Mouse (Mus musculus) stomach, embryonic 16.5 days (tissue): Measurements from ENCODE around the gene Mxra7. TPM values are rescaled to one million over a fixed set of nuclear protein-coding genes. Genes with fewer than 3 reads are reported as not detected.
"Not testable (repeated sequence)": the region's sequence is repeated elsewhere in the genome, so short reads cannot be mapped to it uniquely, and the experiment has no call there.

Source experiments
- ATAC-seq: fragments of 200-750 bp; cut with Nextera tagmentation; 2 replicates; pipeline ENCODE4 v1.8.0; 2017; ENCODE audit warnings: moderate number of reproducible peaks, moderate TSS enrichment; ENCODE audit not compliant: insufficient read depth, low FRiP score
- H3K27ac ChIP-seq: fragments of 300-500 bp; sonication (generic); 2 replicates; pipeline ENCODE4 v1.5.1; 2014; ENCODE audit warnings: low read length
- H3K27me3 ChIP-seq: fragments of 300-500 bp; sonication (generic); 2 replicates; pipeline ENCODE4 v1.6.1; 2014; ENCODE audit warnings: low read length, control low read depth, mixed read lengths; ENCODE audit not compliant: control insufficient read depth, insufficient read depth
- H3K36me3 ChIP-seq: fragments of 300-500 bp; sonication (generic); 2 replicates; pipeline ENCODE4 v1.6.1; 2014; ENCODE audit warnings: low read length; ENCODE audit not compliant: control insufficient read depth, insufficient read depth
- H3K4me1 ChIP-seq: fragments of 300-500 bp; sonication (generic); 2 replicates; pipeline ENCODE4 v1.6.1; 2014; ENCODE audit warnings: low read length, control low read depth, mixed read lengths; ENCODE audit not compliant: control insufficient read depth, insufficient read depth
- H3K4me2 ChIP-seq: fragments of 300-500 bp; sonication (generic); 2 replicates; pipeline ENCODE4 v1.6.1; 2014; ENCODE audit warnings: low read depth, low read length, mixed read lengths
- H3K4me3 ChIP-seq: fragments of 300-500 bp; sonication (generic); replicated peaks from 2 replicates; pipeline ENCODE4 v1.5.1; 2014; ENCODE audit warnings: mild to moderate bottlenecking, low read length
- H3K9ac ChIP-seq: fragments of 300-500 bp; sonication (generic); 2 replicates; pipeline ENCODE4 v1.6.1; 2014; ENCODE audit warnings: low read length
- H3K9me3 ChIP-seq: fragments of 300-500 bp; sonication (generic); replicated peaks from 2 replicates; pipeline ENCODE4 v1.6.1; 2016; ENCODE audit warnings: low read length, control low read depth; ENCODE audit not compliant: control insufficient read depth
- WGBS: fragments of 180-500 bp; shearing (Covaris S2); extraction: QIAGEN DNeasy Blood & Tissue Kit; methylation state at CpG from one replicate; pipeline ENCODE4 v1.1.7; 2014; 5-methylcytosine and 5-hydroxymethylcytosine counted together
- polyA plus RNA-seq: library from polyadenylated mRNA; unstranded; fragments of >200 nt; fragmentation: Nextera tagmentation; extraction: Ambion mirVana; gene quantifications from 2 replicates; pipeline ENCODE4 v1.2.1, GENCODE M21; 2015

Gene Mxra7
- polyA plus RNA-seq, 1 experiment from 2014 or later: 15.7 TPM

DNA sequence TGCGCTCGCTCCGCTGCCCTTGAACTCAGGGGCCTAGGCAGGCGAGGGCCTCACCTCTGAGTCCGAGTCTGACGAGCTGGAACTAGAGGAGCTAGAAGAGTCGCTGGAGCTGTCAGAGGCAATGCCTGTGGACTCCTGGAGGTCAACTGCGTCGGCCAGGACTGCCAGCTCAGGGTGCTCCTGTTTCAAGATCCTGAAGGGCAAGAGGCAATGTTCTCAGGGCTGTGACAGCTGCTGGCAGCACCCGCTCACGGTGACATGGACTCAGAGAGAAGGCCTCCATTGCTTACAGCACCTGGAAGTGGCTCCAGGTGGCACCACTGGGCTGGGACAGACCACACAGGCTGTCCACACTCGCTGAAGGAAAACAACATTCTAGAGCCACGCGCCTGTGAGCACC, 11.1 kb upstream of the Mxra7 start:
- Histone ChIP-seq H3K4me3 (no peak overlapping the region), H3K4me1 (peaks cover 29% of the 10 kb centered on the region), H3K9me3 (no peaks in the 10 kb centered on the region), H3K9ac (no peak overlapping the region), H3K36me3 (peaks cover 46% of the 10 kb centered on the region), H3K4me2 (no peak overlapping the region), H3K27ac (no peak overlapping the region), H3K27me3 (no peaks in the 10 kb centered on the region)
- WGBS: 85% methylated on average over 14 of the region's 14 CpGs
- no peak for ATAC-seq

DNA sequence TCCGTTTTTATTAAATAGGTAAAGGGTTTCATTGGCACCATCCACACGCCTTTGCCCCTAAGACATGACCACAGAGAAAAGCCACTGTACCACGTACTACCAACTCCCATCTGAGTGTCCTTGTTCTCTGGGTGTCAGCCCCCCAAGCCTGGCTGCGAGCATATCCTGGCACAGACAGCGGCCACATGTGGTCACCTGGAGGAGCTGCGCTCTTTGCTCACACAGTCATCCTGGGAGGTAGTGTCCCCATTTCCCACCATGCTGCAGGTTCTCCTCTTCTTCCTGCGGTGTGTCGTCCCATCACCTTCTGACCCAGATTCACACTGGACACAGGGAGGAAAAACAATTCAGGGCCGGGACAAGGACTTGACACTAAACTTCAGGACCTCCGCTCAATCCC, 9.6 kb upstream of the Mxra7 start:
- Histone ChIP-seq H3K36me3 (peaks cover 47% of the 10 kb centered on the region), H3K4me2 (no peak overlapping the region), H3K9ac (no peak overlapping the region), H3K27ac (no peak overlapping the region), H3K4me3 (no peak overlapping the region), H3K4me1 (peaks cover 27% of the 10 kb centered on the region), H3K27me3 (no peaks in the 10 kb centered on the region), H3K9me3 (no peaks in the 10 kb centered on the region)
- 94% methylated on average over 10 of the region's 10 CpGs for WGBS
- no peak for ATAC-seq

DNA sequence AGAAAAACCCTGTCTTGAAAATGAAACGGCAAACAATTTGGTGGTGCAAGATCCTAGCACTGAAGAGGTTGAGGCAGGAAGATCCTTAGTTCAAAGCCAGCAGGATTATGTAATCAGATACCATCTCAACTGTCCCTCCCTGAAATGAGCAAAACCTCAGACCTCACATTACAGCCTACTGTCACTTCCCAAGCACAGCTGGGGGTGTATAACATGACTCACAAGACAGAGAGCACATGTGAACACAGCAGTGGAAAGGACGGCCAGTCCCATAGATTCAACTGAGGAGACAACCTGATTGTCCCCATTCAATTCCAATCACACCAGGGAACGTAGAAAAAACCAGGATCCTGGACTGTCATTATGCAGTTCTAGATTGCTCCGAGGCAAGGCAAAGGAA, 8.4 kb upstream of the Mxra7 start:
- Histone ChIP-seq H3K4me3 (no peak overlapping the region), H3K9me3 (no peaks in the 10 kb centered on the region), H3K4me2 (no peak overlapping the region), H3K4me1 (peaks cover 19% of the 10 kb centered on the region), H3K9ac (no peak overlapping the region), H3K36me3 (peaks cover 47% of the 10 kb centered on the region), H3K27me3 (no peaks in the 10 kb centered on the region), H3K27ac (no peak overlapping the region)
- WGBS: 90% methylated on average over 4 of the region's 4 CpGs
- no peak for ATAC-seq

DNA sequence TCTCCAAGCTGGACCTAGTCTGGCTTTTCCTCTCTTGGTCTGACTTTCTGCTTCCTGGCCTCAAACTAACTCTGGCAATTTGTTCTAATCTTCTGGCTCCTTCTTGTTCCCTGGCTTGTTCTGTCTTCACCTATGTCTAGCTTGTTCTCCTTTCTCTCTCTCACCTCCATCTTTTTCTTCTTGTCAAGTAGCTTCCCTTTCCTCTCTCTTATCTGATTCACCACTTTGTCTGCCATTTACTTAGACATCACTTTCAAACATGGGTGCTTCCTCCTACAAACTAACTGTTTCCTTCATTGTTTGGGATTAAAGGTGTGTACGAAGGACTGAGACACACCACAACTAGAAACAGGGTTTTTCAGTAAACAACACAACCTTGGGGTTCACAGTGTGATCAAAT, 7.1 kb upstream of the Mxra7 start:
- peaks cover 6% of the 10 kb centered on the region for H3K4me1 ChIP-seq
- peaks cover 38% of the 10 kb centered on the region for H3K36me3 ChIP-seq
- H3K9ac ChIP-seq: no peak overlapping the region
- H3K27me3 ChIP-seq: no peaks in the 10 kb centered on the region
- H3K27ac ChIP-seq: no peak overlapping the region
- no peak for ATAC-seq
- no peak overlapping the region for H3K4me3 ChIP-seq
- H3K4me2 ChIP-seq: no peak overlapping the region
- WGBS: 88% methylated on average over 1 of the region's 1 CpGs
- H3K9me3 ChIP-seq: no peaks in the 10 kb centered on the region

DNA sequence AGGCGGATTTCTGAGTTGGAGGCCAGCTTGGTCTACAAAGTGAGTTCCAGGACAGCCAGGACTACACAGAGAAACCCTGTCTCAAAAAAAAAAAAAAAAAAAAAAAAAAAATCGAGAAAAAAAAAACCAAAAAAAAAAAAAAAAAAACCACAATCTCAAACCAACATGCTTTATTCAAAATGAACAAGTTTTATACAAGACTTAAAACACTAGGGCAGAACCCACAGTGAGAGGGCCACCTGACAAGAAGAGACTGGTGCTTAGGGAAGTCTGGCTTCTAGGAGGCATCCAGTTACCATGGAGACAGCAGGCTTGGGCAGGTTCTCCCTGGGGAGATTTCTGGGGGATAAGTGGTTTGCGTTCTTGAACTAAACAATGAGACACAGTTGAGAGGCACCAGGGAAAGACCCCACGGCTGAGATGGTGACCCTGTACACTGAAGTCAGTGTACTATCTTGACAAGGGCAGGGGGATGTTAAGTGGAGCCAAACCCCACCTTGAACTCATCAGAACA, 4.4 kb upstream of the Mxra7 start:
- Histone ChIP-seq H3K36me3 (peaks cover 21% of the 10 kb centered on the region), H3K4me3 (no peak overlapping the region), H3K4me2 (no peak overlapping the region), H3K27me3 (no peaks in the 10 kb centered on the region), H3K27ac (no peak overlapping the region), H3K9me3 (no peaks in the 10 kb centered on the region), H3K9ac (no peak overlapping the region), H3K4me1 (peaks cover 5% of the 10 kb centered on the region)
- no peak for ATAC-seq
- 27% methylated on average over 4 of the region's 4 CpGs for WGBS

DNA sequence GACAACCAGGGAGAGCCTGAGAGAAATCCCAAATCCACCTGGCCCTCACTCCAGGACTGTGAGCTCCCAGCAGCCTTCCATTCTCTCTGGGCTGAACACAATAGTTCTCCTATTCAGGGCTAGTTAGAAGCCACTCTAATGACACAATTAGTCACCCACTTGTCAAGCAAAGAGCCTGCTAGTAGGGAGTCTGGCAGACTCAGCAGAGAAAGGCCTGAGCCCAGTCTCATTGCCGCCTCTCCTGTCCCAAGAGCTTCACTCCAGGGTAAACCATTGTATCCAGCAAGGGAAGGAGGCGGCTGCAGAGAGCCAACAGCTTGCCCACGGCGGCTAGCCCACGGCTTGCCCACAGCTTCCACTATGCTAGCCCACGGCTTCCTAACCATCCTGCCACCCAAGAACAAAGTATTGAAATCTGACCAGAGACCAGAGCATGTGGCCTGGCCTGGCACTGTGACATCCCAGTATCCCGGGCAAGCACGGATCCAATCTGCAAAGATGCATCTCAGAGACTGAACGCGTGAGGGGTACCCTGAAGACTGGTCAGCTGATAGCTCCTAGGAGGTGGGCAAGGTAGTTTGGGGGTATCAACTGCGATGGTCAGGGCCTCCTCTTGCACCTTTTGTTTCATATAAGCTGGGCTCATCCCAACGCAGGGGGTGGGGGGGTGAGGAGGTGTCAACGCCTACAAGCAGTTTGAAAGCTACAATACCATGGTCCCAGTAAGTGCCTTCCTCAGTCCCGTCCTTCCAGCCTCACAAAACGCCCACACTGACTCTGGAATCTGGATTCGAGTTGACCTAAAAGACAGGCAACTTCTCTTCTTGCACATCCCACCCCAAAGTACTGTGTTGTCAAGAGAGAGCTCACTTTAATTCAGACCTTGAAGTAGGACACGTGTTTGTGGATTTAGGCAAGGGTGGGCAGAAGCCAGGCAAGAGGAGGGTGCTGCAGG, 1.0 kb downstream of the Mxra7 start:
- Histone ChIP-seq H3K9me3 (no peaks in the 10 kb centered on the region), H3K27me3 (no peaks in the 10 kb centered on the region), H3K4me2 (peak overlapping the region; percentile 84), H3K4me3 (peak overlapping the region; percentile 75), H3K9ac (peak overlapping the region; percentile 93), H3K4me1 (peaks cover 22% of the 10 kb centered on the region), H3K27ac (peak overlapping the region; percentile 67), H3K36me3 (no peaks in the 10 kb centered on the region)
- no peak for ATAC-seq
- 40% methylated on average over 17 of the region's 17 CpGs for WGBS

DNA sequence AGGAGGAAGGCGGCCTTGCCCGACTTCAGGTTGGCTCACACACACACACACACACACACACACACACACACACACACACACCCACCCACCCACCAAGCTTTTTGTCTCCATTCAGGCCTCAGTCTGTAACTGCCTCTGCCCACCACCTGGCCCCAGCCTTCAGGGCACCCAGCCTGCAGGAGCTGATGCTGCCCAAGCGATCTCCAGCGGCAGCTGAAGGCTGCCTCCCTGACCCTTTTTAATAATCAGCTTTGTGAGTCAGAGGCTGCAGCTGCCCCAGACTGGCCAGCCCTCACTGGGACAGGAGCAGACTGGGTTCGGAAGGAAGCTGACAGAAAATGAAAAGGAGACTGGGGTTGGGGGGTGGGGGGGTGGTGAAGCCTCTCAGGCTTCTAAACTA, 2.6 kb downstream of the Mxra7 start:
- Histone ChIP-seq H3K36me3 (no peaks in the 10 kb centered on the region), H3K9me3 (no peaks in the 10 kb centered on the region), H3K4me2 (no peak overlapping the region), H3K4me1 (peaks cover 28% of the 10 kb centered on the region), H3K27me3 (no peaks in the 10 kb centered on the region), H3K27ac (no peak overlapping the region; the same call in 1 of the 2 replicates), H3K4me3 (no peak overlapping the region), H3K9ac (no peak overlapping the region)
- WGBS: 60% methylated on average over 5 of the region's 5 CpGs
- no peak for ATAC-seq

DNA sequence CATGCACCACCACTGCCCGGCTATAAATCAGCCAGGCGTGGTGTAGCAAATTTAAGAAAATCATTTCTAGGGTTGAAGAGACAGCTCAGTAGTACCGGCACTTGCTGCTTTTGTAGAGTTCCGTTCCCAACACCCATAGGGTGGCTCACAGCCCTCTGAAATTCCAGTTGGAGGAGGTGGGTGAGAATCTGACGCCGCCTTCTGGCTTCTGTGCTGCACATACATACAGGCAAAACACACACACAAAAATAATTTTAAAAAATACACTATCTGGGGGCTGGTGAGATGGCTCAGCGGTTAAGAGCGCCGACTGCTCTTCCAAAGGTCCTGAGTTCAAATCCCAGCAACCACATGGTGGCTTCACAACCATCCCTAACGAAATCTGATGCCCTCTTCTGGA, 4.0 kb downstream of the Mxra7 start:
- not testable (repeated sequence) for H3K36me3 ChIP-seq, H3K9ac ChIP-seq, ATAC-seq, H3K4me2 ChIP-seq, H3K4me3 ChIP-seq, H3K27ac ChIP-seq, H3K9me3 ChIP-seq, H3K27me3 ChIP-seq
- H3K4me1 ChIP-seq: peaks cover 36% of the 10 kb centered on the region
- WGBS: 92% methylated on average over 10 of the region's 10 CpGs

DNA sequence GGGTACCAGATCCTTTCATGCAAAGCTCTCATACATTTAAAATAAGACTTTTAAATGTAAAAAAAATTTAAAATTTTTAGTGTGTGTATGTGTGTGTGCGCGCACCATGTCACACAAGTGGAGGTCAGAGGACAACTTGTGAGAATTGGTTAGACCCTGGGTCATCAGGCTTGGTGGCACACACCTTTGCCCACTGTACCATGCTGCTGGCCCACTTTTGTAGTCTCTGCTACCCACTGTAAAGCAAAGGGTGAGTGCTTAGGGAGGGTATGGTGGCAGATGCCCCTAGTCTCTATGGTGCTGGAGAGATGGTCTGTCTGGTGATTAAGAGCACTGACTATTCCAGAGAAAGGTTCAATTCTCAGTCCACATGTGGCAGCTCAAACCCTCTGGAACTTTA, 4.6 kb downstream of the Mxra7 start:
- no peak overlapping the region for H3K27ac ChIP-seq
- H3K4me2 ChIP-seq: no peak overlapping the region
- 96% methylated on average over 2 of the region's 2 CpGs for WGBS
- peaks cover 37% of the 10 kb centered on the region for H3K4me1 ChIP-seq
- no peak for ATAC-seq
- H3K9me3 ChIP-seq: no peaks in the 10 kb centered on the region
- H3K27me3 ChIP-seq: no peaks in the 10 kb centered on the region
- no peaks in the 10 kb centered on the region for H3K36me3 ChIP-seq
- H3K4me3 ChIP-seq: no peak overlapping the region
- no peak overlapping the region for H3K9ac ChIP-seq
